Mouse (Mus musculus) brain, adult 2 months (tissue): ENCODE results near the gene Dll1.

Experiments used
- DNase-seq: peaks from one replicate; pipeline ENCODE4 v3.0.0; 2011; ENCODE audit warnings: low read depth, low spot score

Dll1 gene

GRCm38 (mm10) chr17:15327106-15327505 is 49.6 kb downstream of the Dll1 start:
- no peak for DNase-seq

- no peak for DNase-seq
Measured at GRCm38 (mm10) chr17:15325976-15326842, 50.5 kb downstream of the Dll1 start.

GRCm38 (mm10) chr17:15323191-15323834 is 53.4 kb downstream of the Dll1 start:
- DNase-seq: no peak
